Mouse (Mus musculus) MEL (cell line): ENCODE measurements around the gene Phf12. TPM values are rescaled to one million over a fixed set of nuclear protein-coding genes. Genes with fewer than 3 reads are reported as not detected.

Source experiments
- DNase-seq: peaks from one replicate; pipeline ENCODE4 v3.0.0; 2011; ENCODE audit warnings: low read depth, low spot score
- H3K27ac ChIP-seq: 2 replicates; pipeline ENCODE4 v1.5.1; 2012; ENCODE audit warnings: low read depth, mild to moderate bottlenecking, control low read depth, low read length, moderate library complexity; ENCODE audit not compliant: control insufficient read depth
- H3K27me3 ChIP-seq, 2 experiments: fragments of 150-350 bp in 1 of 2; sonication (generic) in 1 of 2; 2 replicates each; pipeline ENCODE4 v1.6.1; 2012; ENCODE audit warnings: low read length in 2 of 2, mild to moderate bottlenecking in 2 of 2, improper control_type of control experiment in 1 of 2, moderate library complexity in 1 of 2; ENCODE audit not compliant: insufficient read depth in 2 of 2, control insufficient read depth in 1 of 2
- H3K36me3 ChIP-seq, 2 experiments: 2 replicates each; pipeline ENCODE4 v1.6.1; 2012 to 2014; ENCODE audit warnings: low read length in 2 of 2, improper control_type of control experiment in 1 of 2, inconsistent platforms in 1 of 2, mild to moderate bottlenecking in 1 of 2; ENCODE audit not compliant: insufficient read depth in 2 of 2, control insufficient read depth in 1 of 2
- H3K4me1 ChIP-seq, 2 experiments: fragments of 150-350 bp in 1 of 2; sonication (generic) in 1 of 2; 2 replicates each; pipeline ENCODE4 v1.6.1; 2012; ENCODE audit warnings: low read length in 2 of 2, improper control_type of control experiment in 1 of 2, mild to moderate bottlenecking in 1 of 2; ENCODE audit not compliant: insufficient read depth in 2 of 2, control insufficient read depth in 1 of 2
- H3K4me3 ChIP-seq, 2 experiments: fragments of 150-350 bp in 1 of 2; sonication (generic) in 1 of 2; 2 replicates each; pipeline ENCODE4 v1.5.1; 2012; ENCODE audit warnings: low read depth in 2 of 2, low read length in 2 of 2, mild to moderate bottlenecking in 2 of 2, moderate library complexity in 2 of 2, control low read depth in 1 of 2, improper control_type of control experiment in 1 of 2; ENCODE audit not compliant: control insufficient read depth in 1 of 2, insufficient read depth in 1 of 2
- H3K79me2 ChIP-seq: 2 replicates; pipeline ENCODE4 v1.6.1; 2012; ENCODE audit warnings: mild to moderate bottlenecking, low read length, moderate library complexity; ENCODE audit not compliant: control insufficient read depth, poor library complexity, insufficient read depth
- H3K9ac ChIP-seq: 2 replicates; pipeline ENCODE4 v1.6.1; 2012; ENCODE audit warnings: low read depth, mild to moderate bottlenecking, control low read depth, low read length, moderate library complexity; ENCODE audit not compliant: control insufficient read depth, poor library complexity, severe bottlenecking
- H3K9me3 ChIP-seq: fragments of 150-350 bp; sonication (generic); replicated peaks from 2 replicates; pipeline ENCODE4 v1.6.1; 2012; ENCODE audit warnings: mild to moderate bottlenecking, low read length, improper control_type of control experiment, moderate library complexity; ENCODE audit not compliant: insufficient read depth
- BHLHE40 ChIP-seq: IDR thresholded peaks from 2 replicates; pipeline ENCODE4 v1.6.1; 2012; ENCODE audit warnings: low read depth, mild to moderate bottlenecking, inconsistent platforms, low read length, improper control_type of control experiment, borderline replicate concordance
- CHD1 ChIP-seq: IDR thresholded peaks from 2 replicates; pipeline ENCODE4 v1.6.1; 2012; ENCODE audit warnings: low read depth, mild to moderate bottlenecking, inconsistent platforms, low read length, improper control_type of control experiment
- CTCF ChIP-seq, 3 experiments: IDR thresholded peaks in 2 of 3; conservative IDR thresholded peaks in 1 of 3; 2 replicates each; pipeline ENCODE4 v1.5.1; 2011 to 2012; ENCODE audit warnings: low read length in 3 of 3, low read depth in 2 of 3, mild to moderate bottlenecking in 2 of 3, improper control_type of control experiment in 1 of 3, inconsistent platforms in 1 of 3, mixed read lengths in 1 of 3, moderate library complexity in 1 of 3; ENCODE audit not compliant: control insufficient read depth in 1 of 3, insufficient read depth in 1 of 3, poor library complexity in 1 of 3, severe bottlenecking in 1 of 3
- HCFC1 ChIP-seq: IDR thresholded peaks from 2 replicates; pipeline ENCODE4 v1.6.1; 2012; ENCODE audit warnings: low read depth, mild to moderate bottlenecking, inconsistent platforms, low read length, improper control_type of control experiment, moderate library complexity
- JUND ChIP-seq: IDR thresholded peaks from 2 replicates; pipeline ENCODE4 v1.6.1; 2011; ENCODE audit warnings: low read depth, mild to moderate bottlenecking, improper control_type of control experiment, low read length
- MAX ChIP-seq: IDR thresholded peaks from 2 replicates; pipeline ENCODE4 v1.6.1; 2011; ENCODE audit warnings: low read length, improper control_type of control experiment
- MEF2A ChIP-seq: IDR thresholded peaks from 2 replicates; pipeline ENCODE4 v1.6.1; 2014; ENCODE audit warnings: low read depth, mild to moderate bottlenecking, inconsistent platforms, low read length, improper control_type of control experiment; ENCODE audit not compliant: poor library complexity, insufficient replicate concordance, severe bottlenecking; ENCODE audit errors: extremely low read depth
- MXI1 ChIP-seq: IDR thresholded peaks from 2 replicates; pipeline ENCODE4 v1.6.1; 2011; ENCODE audit warnings: mild to moderate bottlenecking, low read depth, low read length, improper control_type of control experiment
- MYC ChIP-seq: IDR thresholded peaks from 2 replicates; pipeline ENCODE4 v1.6.1; 2011; ENCODE audit warnings: low read depth, mild to moderate bottlenecking, low read length, improper control_type of control experiment, moderate library complexity
- NRF1 ChIP-seq: IDR thresholded peaks from 2 replicates; pipeline ENCODE4 v1.6.1; 2014; ENCODE audit warnings: low read depth, mild to moderate bottlenecking, inconsistent platforms, low read length, improper control_type of control experiment, moderate library complexity; ENCODE audit not compliant: poor library complexity, insufficient read depth, severe bottlenecking
- POLR2AphosphoS5 ChIP-seq: IDR thresholded peaks from 2 replicates; pipeline ENCODE4 v1.6.1; 2012; ENCODE audit warnings: low read depth, borderline replicate concordance, mild to moderate bottlenecking, inconsistent platforms, low read length, moderate library complexity, mixed read lengths
- RCOR1 ChIP-seq: IDR thresholded peaks from 2 replicates; pipeline ENCODE4 v1.6.1; 2012; ENCODE audit warnings: low read depth, mild to moderate bottlenecking, inconsistent platforms, low read length, improper control_type of control experiment
- SIN3A ChIP-seq: IDR thresholded peaks from 2 replicates; pipeline ENCODE4 v1.6.1; 2012; ENCODE audit warnings: low read length, improper control_type of control experiment, inconsistent platforms
- SMC3 ChIP-seq: IDR thresholded peaks from 2 replicates; pipeline ENCODE4 v1.6.1; 2011; ENCODE audit warnings: low read depth, low read length, improper control_type of control experiment
- TAL1 ChIP-seq: IDR thresholded peaks from 2 replicates; pipeline ENCODE4 v1.6.1; 2012; ENCODE audit warnings: mild to moderate bottlenecking, inconsistent platforms, low read length, moderate library complexity, mixed read lengths
- TBP ChIP-seq: IDR thresholded peaks from 2 replicates; pipeline ENCODE4 v1.8.0; 2011; ENCODE audit warnings: low read depth, low read length, improper control_type of control experiment
- TCF12 ChIP-seq: IDR thresholded peaks from 2 replicates; pipeline ENCODE4 v1.6.1; 2014; ENCODE audit warnings: low read depth, mild to moderate bottlenecking, inconsistent platforms, low read length, improper control_type of control experiment, moderate library complexity
- UBTF ChIP-seq: IDR thresholded peaks from 2 replicates; pipeline ENCODE4 v1.6.1; 2012; ENCODE audit warnings: low read depth, mild to moderate bottlenecking, inconsistent platforms, low read length, improper control_type of control experiment, moderate library complexity, borderline replicate concordance; ENCODE audit not compliant: insufficient read depth
- USF1 ChIP-seq: IDR thresholded peaks from 2 replicates; pipeline ENCODE4 v1.6.1; 2014; ENCODE audit warnings: low read depth, mild to moderate bottlenecking, inconsistent platforms, low read length, improper control_type of control experiment, moderate library complexity
- ZC3H11A ChIP-seq: IDR thresholded peaks from 2 replicates; pipeline ENCODE4 v1.6.1; 2012; ENCODE audit warnings: low read depth, mild to moderate bottlenecking, inconsistent platforms, low read length, improper control_type of control experiment
- ZKSCAN1 ChIP-seq: IDR thresholded peaks from 2 replicates; pipeline ENCODE4 v1.6.1; 2012; ENCODE audit warnings: low read depth, mild to moderate bottlenecking, inconsistent platforms, low read length, improper control_type of control experiment, moderate library complexity
- polyA plus RNA-seq, 2 experiments: library from polyadenylated mRNA; stranded (reverse) in 1 of 2; unstranded in 1 of 2; fragments of >175 nt in 1 of 2; fragments of >200 nt in 1 of 2; gene quantifications; 2 replicates each; pipeline versions ENCODE4 v1.2.1 to v1.2.4; 2012; ENCODE audit warnings: low replicate concordance in 2 of 2, low read depth in 1 of 2; ENCODE audit not compliant: insufficient read length in 2 of 2, insufficient read depth in 1 of 2, missing spikeins in 1 of 2
- total RNA-seq: library from RNA; depleted of rRNA; stranded (reverse); fragments of 300-350 nt; gene quantifications from 2 replicates; pipeline ENCODE4 v1.2.3, GENCODE M21; 2012

Phf12 gene
- total and polyA plus RNA-seq, 3 experiments, result 20.7 to 56.9 (median 43.8) TPM

DNA sequence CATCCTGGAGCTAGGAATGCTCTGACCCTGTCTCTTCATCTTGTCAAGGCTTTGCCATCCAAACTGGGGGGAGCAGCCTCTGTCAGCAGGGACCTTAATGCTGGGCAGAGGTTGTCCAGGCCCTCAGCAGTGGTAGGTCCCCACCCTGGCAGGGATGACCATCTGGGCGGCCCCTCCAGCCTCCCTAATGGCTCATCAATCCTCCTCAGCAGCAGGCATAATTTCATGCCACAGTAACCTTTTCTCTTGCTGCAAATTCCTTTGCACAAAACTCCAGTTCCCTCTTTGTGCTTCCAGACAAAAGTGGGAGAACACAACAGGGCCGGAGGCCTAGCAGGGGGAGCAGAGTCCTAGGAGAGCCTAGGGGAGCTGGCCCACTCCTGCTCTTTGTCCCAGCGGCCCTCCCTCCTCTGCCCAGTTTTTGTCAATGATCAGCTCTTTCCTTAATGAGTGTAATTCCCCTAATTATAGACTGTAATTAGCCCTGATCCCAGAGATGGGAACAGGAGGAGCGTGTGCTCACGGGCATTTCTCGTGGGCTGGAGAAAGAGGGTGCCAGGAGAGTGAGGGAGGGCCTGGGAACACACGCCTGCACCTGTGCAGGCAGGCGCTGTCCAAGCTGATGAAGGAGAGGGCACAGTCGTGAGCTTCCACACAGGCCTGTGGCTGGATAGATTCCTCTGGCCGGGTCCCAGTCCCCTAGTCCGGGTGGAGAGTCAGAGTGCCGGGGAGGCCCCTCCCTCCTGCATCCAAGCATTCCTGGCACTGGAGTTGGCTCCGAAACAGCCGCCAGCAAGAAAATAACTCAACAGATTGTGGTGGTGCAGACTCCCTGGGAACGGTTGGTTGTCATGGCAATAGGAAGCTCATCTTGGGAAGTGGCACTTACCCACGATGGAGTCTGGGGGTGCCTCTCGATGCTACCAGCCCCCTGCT lies 17.2 kb upstream of the Phf12 start:
- Histone ChIP-seq H3K9ac (no peak overlapping the region), H3K4me1 (peaks cover 2% of the 10 kb centered on the region in 2 experiments; a peak in 2 of 4 replicates), H3K27ac (no peak overlapping the region), H3K9me3 (no peaks in the 10 kb centered on the region), H3K4me3 (no peak overlapping the region), H3K36me3 (peaks cover 0 to 6% of the 10 kb centered on the region in 2 experiments; a peak in 2 of 4 replicates), H3K79me2 (no peaks in the 10 kb centered on the region), H3K27me3 (peaks cover 3% of the 10 kb centered on the region in 2 experiments; a peak in 2 of 4 replicates)
- no peak for DNase-seq
- TF ChIP-seq HCFC1 (no peak), UBTF (no peak), ZKSCAN1 (no peak), MYC (no peak), SIN3A (no peak), JUND (no peak), MXI1 (no peak), TCF12 (no peak), NRF1 (no peak), MEF2A (no peak), USF1 (no peak), SMC3 (no peak), ZC3H11A (no peak), CHD1 (no peak), POLR2AphosphoS5 (no peak), TBP (no peak), CTCF (IDR thresholded peaks at IDR 0.05 in 2 of 3, conservative IDR thresholded peaks at IDR 0.05 in 1 of 3; ENCODE audit: control insufficient read depth in 1 of 3, insufficient read depth in 1 of 3, low read depth in 2 of 3, low read length in 3 of 3, poor library complexity in 1 of 3, severe bottlenecking in 1 of 3) (no peak), TAL1 (no peak)

DNA sequence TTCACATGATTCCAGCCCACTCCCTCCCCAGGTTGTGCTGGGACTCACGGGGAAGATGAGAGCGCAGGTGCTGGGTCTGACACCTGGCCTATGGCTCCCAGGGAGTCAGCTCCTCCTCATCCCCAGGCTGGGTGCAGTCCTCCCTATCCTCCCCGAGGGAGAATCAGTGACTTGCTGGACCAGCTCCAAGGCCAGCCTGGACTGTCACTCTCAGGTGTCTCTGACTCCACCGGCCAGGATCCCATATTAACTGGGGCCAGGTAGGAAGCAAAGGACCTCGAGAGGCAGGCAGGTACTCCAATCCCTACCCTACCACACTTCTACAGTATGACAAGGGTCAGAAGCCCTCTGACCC lies 16.5 kb upstream of the Phf12 start:
- Histone ChIP-seq H3K79me2 (no peaks in the 10 kb centered on the region), H3K27me3 (no peaks in the 10 kb centered on the region), H3K4me3 (no peak overlapping the region), H3K9ac (no peak overlapping the region), H3K9me3 (no peaks in the 10 kb centered on the region), H3K4me1 (peaks cover 2% of the 10 kb centered on the region in 2 experiments; a peak in 2 of 4 replicates), H3K27ac (no peak overlapping the region), H3K36me3 (peaks cover 0 to 6% of the 10 kb centered on the region in 2 experiments; a peak in 2 of 4 replicates)
- DNase-seq, result no peak
- TF ChIP-seq MAX (no peak), RCOR1 (no peak), MYC (no peak), USF1 (no peak), CHD1 (no peak), NRF1 (no peak), BHLHE40 (no peak), SIN3A (no peak)
